Mouse (Mus musculus) skeletal muscle tissue, postnatal 0 days (tissue): ENCODE measurements around the gene Etv1. TPM values are rescaled to one million over a fixed set of nuclear protein-coding genes. Genes with fewer than 3 reads are reported as not detected.

Experiments used
- polyA plus RNA-seq: library from polyadenylated mRNA; unstranded; fragments of >200 nt; fragmentation: Nextera tagmentation; extraction: Ambion mirVana; gene quantifications from 2 replicates; pipeline ENCODE4 v1.2.1, GENCODE M21; 2015

Gene Etv1
- polyA plus RNA-seq, result 6.6 and 8.8 TPM in 2 replicates

GRCm38 (mm10) chr12:38779186-38779777, at the start of gene Etv1:
TSS of gene Etv1 (plus strand) at chr12:38779380.

